Mouse (Mus musculus) kidney, adult 2 months (tissue): ENCODE data around the gene Ccdc18. TPM values are rescaled to one million over a fixed set of nuclear protein-coding genes. Genes with fewer than 3 reads are reported as not detected.
A peak's percentile ranks its signal among the peaks of the same experiment; 100 is the strongest.

Experiments
- DNase-seq: peaks from one replicate; pipeline ENCODE4 v3.0.0; 2021
- H3K27ac ChIP-seq: fragments of 200-500 bp; 2 replicates; pipeline ENCODE4 v1.5.1; 2012; ENCODE audit warnings: low read depth, low read length, control low read depth, inconsistent platforms; ENCODE audit not compliant: insufficient read depth
- H3K27me3 ChIP-seq: fragments of 200-500 bp; replicated peaks from 2 replicates; pipeline ENCODE4 v1.6.1; 2012; ENCODE audit warnings: mild to moderate bottlenecking, moderate library complexity, low read length, inconsistent platforms; ENCODE audit not compliant: control insufficient read depth, insufficient read depth
- H3K36me3 ChIP-seq: fragments of 200-500 bp; 2 replicates; pipeline ENCODE4 v1.6.1; 2012; ENCODE audit warnings: mild to moderate bottlenecking, moderate library complexity, low read length, inconsistent platforms; ENCODE audit not compliant: control insufficient read depth, insufficient read depth
- H3K4me1 ChIP-seq: fragments of 200-500 bp; 2 replicates; pipeline ENCODE4 v1.6.1; 2011; ENCODE audit warnings: low read length; ENCODE audit not compliant: control insufficient read depth, insufficient read depth
- H3K4me3 ChIP-seq: fragments of 200-500 bp; 2 replicates; pipeline ENCODE4 v1.5.1; 2011; ENCODE audit warnings: mild to moderate bottlenecking, low read depth, low read length, control low read depth; ENCODE audit not compliant: insufficient read depth
- CTCF ChIP-seq: fragments of 200-500 bp; conservative IDR thresholded peaks from 2 replicates; pipeline ENCODE4 v1.5.1; 2011; ENCODE audit warnings: low read depth, mild to moderate bottlenecking, control low read depth, low read length, moderate library complexity, mixed read lengths; ENCODE audit not compliant: insufficient read depth, insufficient read length
- POLR2A ChIP-seq: fragments of 200-500 bp; IDR thresholded peaks from one replicate; pipeline ENCODE4 v1.6.1; 2011; ENCODE audit warnings: low read depth, low read length, control low read depth
- WGBS: fragments of 180-500 bp; shearing (Covaris S2); methylation state at CpG from one replicate; pipeline ENCODE4 v1.1.7; 2018; 5-methylcytosine and 5-hydroxymethylcytosine counted together
- polyA plus RNA-seq: library from polyadenylated mRNA; depleted of rRNA; stranded (reverse); fragments of >200 nt; gene quantifications from 2 replicates; pipeline ENCODE4 v1.2.3, GENCODE M21; 2012

Gene Ccdc18
- polyA plus RNA-seq, 1 experiment: 0.06 TPM

- TF ChIP-seq POLR2A: no peak
- no peak for TF ChIP-seq CTCF
- 96% methylated on average over 4 of the region's 4 CpGs for WGBS
These were observed 15.0 kb upstream of the Ccdc18 start for GRCm38 (mm10) chr5:108117693-108118092.

GRCm38 (mm10) chr5:108120221-108120900, 12.3 kb upstream of the Ccdc18 start:
- WGBS: 90% methylated on average over 9 of the region's 9 CpGs
- Histone ChIP-seq H3K36me3 (no peaks in the 10 kb centered on the region), H3K4me3 (no peak overlapping the region), H3K27me3 (no peaks in the 10 kb centered on the region), H3K4me1 (no peaks in the 10 kb centered on the region), H3K27ac (no peak overlapping the region)
- DNase-seq: no peak
- TF ChIP-seq CTCF (no peak), POLR2A (no peak)

More at GRCm38 (mm10) chr5:108117693-108118092, 15.0 kb upstream of the Ccdc18 start:
- Histone ChIP-seq H3K36me3 (no peaks in the 10 kb centered on the region), H3K27ac (no peak overlapping the region), H3K4me1 (no peaks in the 10 kb centered on the region), H3K4me3 (no peak overlapping the region), H3K27me3 (no peaks in the 10 kb centered on the region)
- no peak for DNase-seq

- Histone ChIP-seq H3K27me3 (no peaks in the 10 kb centered on the region), H3K4me3 (peak overlapping the region; percentile 91), H3K4me1 (no peaks in the 10 kb centered on the region; the same call in 1 of the 2 replicates), H3K36me3 (no peaks in the 10 kb centered on the region), H3K27ac (peak overlapping the region; percentile 77)
- under 1% methylated on average over 32 of the region's 32 CpGs for WGBS
- peak; percentile 61 for DNase-seq
- TF ChIP-seq POLR2A (no peak), CTCF (no peak)
These were observed 730 bp upstream of the Ccdc18 start for GRCm38 (mm10) chr5:108131849-108132440.

- H3K27me3 ChIP-seq: no peaks in the 10 kb centered on the region
- no peaks in the 10 kb centered on the region for H3K4me1 ChIP-seq
- H3K36me3 ChIP-seq: no peaks in the 10 kb centered on the region
- H3K27ac ChIP-seq: no peak overlapping the region
- WGBS: 96% methylated on average over 1 of the region's 1 CpGs
- H3K4me3 ChIP-seq: no peak overlapping the region
- no peak for DNase-seq
- TF ChIP-seq CTCF (no peak), POLR2A (no peak)
These were observed 19.9 kb downstream of the Ccdc18 start for GRCm38 (mm10) chr5:108152592-108152991.

- WGBS: 94% methylated on average over 2 of the region's 2 CpGs
- TF ChIP-seq POLR2A (no peak), CTCF (no peak)
- Histone ChIP-seq H3K36me3 (no peaks in the 10 kb centered on the region), H3K27ac (no peak overlapping the region), H3K27me3 (no peaks in the 10 kb centered on the region), H3K4me1 (no peaks in the 10 kb centered on the region), H3K4me3 (no peak overlapping the region)
- no peak for DNase-seq
These were observed 28.1 kb downstream of the Ccdc18 start for GRCm38 (mm10) chr5:108160796-108161195.

- DNase-seq: peak; percentile 54
- TF ChIP-seq CTCF (peak; percentile 58), POLR2A (no peak)
- Histone ChIP-seq H3K4me3 (no peak overlapping the region), H3K36me3 (no peaks in the 10 kb centered on the region), H3K27me3 (no peaks in the 10 kb centered on the region), H3K27ac (no peak overlapping the region), H3K4me1 (no peaks in the 10 kb centered on the region)
- WGBS: 69% methylated on average over 1 of the region's 1 CpGs
These were observed 31.0 kb downstream of the Ccdc18 start for GRCm38 (mm10) chr5:108163695-108164094.

GRCm38 (mm10) chr5:108184050-108184449, 51.4 kb downstream of the Ccdc18 start:
- Histone ChIP-seq H3K27me3 (no peaks in the 10 kb centered on the region), H3K36me3 (no peaks in the 10 kb centered on the region), H3K4me1 (no peaks in the 10 kb centered on the region), H3K27ac (no peak overlapping the region), H3K4me3 (no peak overlapping the region)
- WGBS: 87% methylated on average over 2 of the region's 2 CpGs
- TF ChIP-seq POLR2A (no peak), CTCF (no peak)
- no peak for DNase-seq

GRCm38 (mm10) chr5:108188967-108189366, 56.3 kb downstream of the Ccdc18 start:
- no peaks in the 10 kb centered on the region for H3K27me3 ChIP-seq
- no peak overlapping the region for H3K4me3 ChIP-seq
- no peaks in the 10 kb centered on the region for H3K36me3 ChIP-seq
- no peak overlapping the region for H3K27ac ChIP-seq
- H3K4me1 ChIP-seq: no peaks in the 10 kb centered on the region
- peak; percentile 6 for DNase-seq
- no peak for TF ChIP-seq POLR2A
- no peak for TF ChIP-seq CTCF
